Mouse (Mus musculus): ENCODE results near the gene Psma6.

- TF ChIP-seq CTCF (IDR thresholded peaks at IDR 0.05) (no peak), POLR2A (IDR thresholded peaks at IDR 0.05; ENCODE audit: insufficient read depth, low read depth, low read length) (no peak), EP300 (IDR thresholded peaks at IDR 0.05; ENCODE audit: insufficient read depth, low read depth, low read length) (no peak)
Observed at GRCm38 (mm10) chr12:55429956-55430355, 45.9 kb downstream of the Psma6 start.
